Mouse (Mus musculus) spleen, embryonic (tissue): ENCODE results near the gene Apopt1.

Experiments
- CTCF ChIA-PET: fragments of 350-600 bp; sonication (Branson Sonifier 250); formaldehyde crosslinking; loops from one replicate; lab custom pipeline; 2022; lab: Charles Lee

Gene Apopt1

GRCm38 (mm10) chr12:111741338-111741737 lies 28.3 kb downstream of the Apopt1 start:
- CTCF ChIA-PET: no interaction called here

- CTCF ChIA-PET: interaction anchor here (0.5 to 0.8 kb wide), 2 partner anchors 13 to 14 kb away, joined by 3 to 6 read pairs; no protein-coding TSS in a partner anchor
Observed at GRCm38 (mm10) chr12:111743419-111743818, 30.4 kb downstream of the Apopt1 start.

GRCm38 (mm10) chr12:111743981-111744423 lies 30.9 kb downstream of the Apopt1 start:
- CTCF ChIA-PET: interaction anchor here (0.5 to 1.0 kb wide), 3 partner anchors 13 to 21 kb away, joined by 6 to 7 read pairs (median 7); no protein-coding TSS in a partner anchor

GRCm38 (mm10) chr12:111745274-111745673 lies 32.2 kb downstream of the Apopt1 start:
- CTCF ChIA-PET: interaction anchor here (1.0 kb wide), 1 partner anchor 22 kb away, joined by 7 read pairs; no protein-coding TSS in a partner anchor

- CTCF ChIA-PET: no interaction called here
Observed at GRCm38 (mm10) chr12:111746091-111746490, 33.0 kb downstream of the Apopt1 start.

GRCm38 (mm10) chr12:111747421-111747820 lies 34.4 kb downstream of the Apopt1 start:
- CTCF ChIA-PET: no interaction called here

- CTCF ChIA-PET: no interaction called here
Observed at GRCm38 (mm10) chr12:111750739-111751138, 37.7 kb downstream of the Apopt1 start.

GRCm38 (mm10) chr12:111752491-111752890 lies 39.4 kb downstream of the Apopt1 start:
- CTCF ChIA-PET: no interaction called here

GRCm38 (mm10) chr12:111753347-111753746 lies 40.3 kb downstream of the Apopt1 start:
- CTCF ChIA-PET: no interaction called here

- CTCF ChIA-PET: no interaction called here
Observed at GRCm38 (mm10) chr12:111754710-111755109, 41.6 kb downstream of the Apopt1 start.

- CTCF ChIA-PET: no interaction called here
Observed at GRCm38 (mm10) chr12:111755231-111755630, 42.2 kb downstream of the Apopt1 start.

GRCm38 (mm10) chr12:111756082-111756697 lies 43.1 kb downstream of the Apopt1 start:
- CTCF ChIA-PET: interaction anchor here (0.6 kb wide), 1 partner anchor 13 kb away, joined by 6 read pairs; no protein-coding TSS in a partner anchor

- CTCF ChIA-PET: interaction anchor here (0.5 to 0.6 kb wide), 2 partner anchors 13 to 209 kb away, joined by 4 to 6 read pairs; no protein-coding TSS in a partner anchor
Observed at GRCm38 (mm10) chr12:111756698-111757082, 43.6 kb downstream of the Apopt1 start.

- CTCF ChIA-PET: interaction anchor here (0.5 to 0.6 kb wide), 3 partner anchors 15 to 1111 kb away, joined by 3 to 4 read pairs (median 4); no protein-coding TSS in a partner anchor
Observed at GRCm38 (mm10) chr12:111757561-111758325, 44.7 kb downstream of the Apopt1 start.

- CTCF ChIA-PET: interaction anchor here (0.5 to 0.7 kb wide), 2 partner anchors 77 to 1110 kb away, joined by 3 to 4 read pairs; no protein-coding TSS in a partner anchor
Observed at GRCm38 (mm10) chr12:111758381-111759175, 45.5 kb downstream of the Apopt1 start, which contains the start of gene Klc1. Klc1 (plus strand) TSS chr12:111758849.

GRCm38 (mm10) chr12:111759176-111760061 lies 46.4 kb downstream of the Apopt1 start:
- CTCF ChIA-PET: interaction anchor here (0.7 kb wide), 1 partner anchor 77 kb away, joined by 3 read pairs; no protein-coding TSS in a partner anchor

- CTCF ChIA-PET: no interaction called here
Observed at GRCm38 (mm10) chr12:111760306-111760908, 47.3 kb downstream of the Apopt1 start.

- CTCF ChIA-PET: interaction anchor here (0.9 kb wide), 1 partner anchor 19 kb away, joined by 7 read pairs; no protein-coding TSS in a partner anchor
Observed at GRCm38 (mm10) chr12:111762620-111763280, 49.7 kb downstream of the Apopt1 start.
